Mouse (Mus musculus) lung, postnatal 36 days (tissue): Measurements from ENCODE around the gene Ptpn13.

Experiments used
- DNase-seq: peaks from one replicate; pipeline ENCODE4 v3.0.0; 2022; ENCODE audit warnings: mixed read lengths

The Ptpn13 gene

DNA sequence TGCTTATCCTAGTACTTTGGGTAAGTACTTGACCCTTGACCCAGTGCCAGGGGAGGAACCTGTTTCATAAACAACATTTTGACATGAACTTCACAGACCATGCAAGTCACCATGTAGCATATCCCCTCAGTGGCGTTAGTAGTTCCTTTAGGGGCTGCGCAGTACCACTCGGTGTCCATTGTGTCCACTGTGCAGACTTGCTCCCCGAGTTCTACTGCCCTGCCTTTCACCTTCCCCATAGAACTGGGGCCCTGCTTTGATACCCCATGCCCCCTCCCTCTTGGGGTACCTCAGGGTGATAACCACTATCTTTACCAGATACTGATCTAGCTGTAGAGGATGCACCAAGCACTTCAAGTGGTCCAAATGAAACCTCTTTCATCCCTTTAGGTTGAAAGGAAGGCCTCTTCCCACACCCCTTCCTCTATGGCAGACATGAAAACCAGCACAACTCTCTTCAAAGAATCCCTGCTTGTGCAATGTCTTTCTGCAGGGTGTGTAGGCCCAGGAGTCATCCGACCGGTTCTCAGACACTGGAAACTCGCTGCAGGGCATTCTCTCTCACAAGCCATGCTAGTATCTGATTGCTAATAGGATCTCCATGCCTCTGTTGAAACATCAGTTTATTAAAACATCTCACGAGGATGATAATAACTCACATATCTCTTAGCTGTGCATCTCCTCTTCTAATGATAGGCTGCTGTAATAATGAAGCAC is 34.1 kb downstream of the Ptpn13 start:
- DNase-seq, result peak; percentile 49

DNA sequence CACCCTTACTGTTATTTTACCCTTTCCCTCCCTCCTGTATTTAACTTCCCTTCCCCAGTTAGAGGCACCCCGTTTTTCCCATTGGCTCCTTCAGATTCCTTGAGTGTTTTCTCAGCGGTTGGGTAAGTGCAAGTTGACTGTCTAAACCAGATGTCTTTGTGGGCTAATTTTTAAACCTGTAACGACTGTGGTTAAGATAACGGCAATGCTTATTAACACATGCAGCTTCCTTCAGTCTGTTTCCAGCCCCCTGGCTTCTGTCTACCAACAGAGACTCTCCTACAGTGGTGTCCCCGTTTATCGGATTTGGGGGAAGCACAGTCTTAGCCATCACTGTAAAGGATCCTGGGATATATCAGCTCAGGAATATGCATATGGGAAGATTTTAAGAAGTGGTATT is 35.9 kb downstream of the Ptpn13 start:
- DNase-seq, result no peak

DNA sequence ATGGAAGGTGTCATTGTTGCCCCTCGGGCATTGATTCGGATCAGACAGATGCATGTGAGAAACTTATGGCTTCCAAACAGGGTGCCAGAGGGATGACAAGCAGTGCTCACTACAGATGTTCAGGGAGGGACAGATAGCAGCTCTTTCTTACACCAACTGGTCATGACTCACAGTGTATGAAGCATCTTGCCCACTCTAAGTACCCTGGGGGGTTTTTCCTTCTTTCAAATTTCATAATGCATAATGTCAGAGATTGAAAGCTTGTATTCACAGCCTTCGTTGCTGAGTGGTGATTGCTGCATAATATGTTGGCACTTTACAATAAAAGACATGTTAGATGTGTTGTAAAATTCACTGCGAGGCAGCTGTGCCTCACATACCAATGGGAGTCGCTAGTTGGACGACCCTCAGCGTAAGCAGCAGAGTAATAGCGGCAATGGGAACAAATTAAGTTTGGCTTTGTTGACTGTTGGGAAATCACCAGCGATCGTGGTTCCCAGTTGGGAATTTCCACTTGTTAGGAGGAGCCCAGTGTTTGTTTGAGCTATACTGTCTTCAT is 38.7 kb downstream of the Ptpn13 start:
- DNase-seq, result peak; percentile 25

DNA sequence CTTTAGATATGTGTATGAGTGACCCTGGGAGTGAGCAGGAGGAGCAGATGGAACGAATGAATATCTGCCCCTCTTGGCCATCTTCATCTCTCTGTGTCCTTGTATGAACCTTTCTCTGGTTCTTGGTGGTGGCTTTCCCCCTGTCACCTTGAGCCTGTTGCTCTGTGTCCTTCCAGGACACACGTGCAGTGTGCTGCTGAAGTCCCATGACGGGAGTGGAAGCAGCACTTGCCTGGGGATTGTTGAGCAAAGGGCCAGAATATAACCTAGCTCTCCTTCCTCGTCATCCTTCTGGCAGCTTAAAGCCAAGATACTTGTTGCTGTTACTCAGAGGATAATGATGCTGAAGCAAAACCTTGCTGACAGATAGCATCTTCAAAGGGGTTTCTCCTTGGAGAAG is 39.3 kb downstream of the Ptpn13 start:
- DNase-seq, result no peak

DNA sequence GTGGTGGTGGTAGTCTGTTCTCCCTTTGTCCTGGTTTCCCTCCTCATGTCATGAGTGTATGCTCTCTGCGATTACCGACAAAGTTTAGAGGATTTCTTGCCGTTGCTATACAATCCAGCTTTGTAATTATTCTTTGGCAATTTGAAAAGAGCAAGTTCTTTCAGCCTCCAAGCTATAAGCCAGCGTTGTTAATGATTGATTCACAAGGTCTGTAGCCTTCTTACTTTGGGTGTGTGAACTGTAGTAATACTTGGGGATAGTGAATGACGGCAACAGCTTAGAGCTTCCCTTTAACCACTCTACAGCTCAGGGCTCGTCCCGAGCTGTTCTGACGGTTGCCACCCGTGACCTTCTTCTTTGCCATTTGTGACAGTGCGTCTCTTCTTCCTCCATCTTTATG is 39.8 kb downstream of the Ptpn13 start:
- DNase-seq, result no peak

DNA sequence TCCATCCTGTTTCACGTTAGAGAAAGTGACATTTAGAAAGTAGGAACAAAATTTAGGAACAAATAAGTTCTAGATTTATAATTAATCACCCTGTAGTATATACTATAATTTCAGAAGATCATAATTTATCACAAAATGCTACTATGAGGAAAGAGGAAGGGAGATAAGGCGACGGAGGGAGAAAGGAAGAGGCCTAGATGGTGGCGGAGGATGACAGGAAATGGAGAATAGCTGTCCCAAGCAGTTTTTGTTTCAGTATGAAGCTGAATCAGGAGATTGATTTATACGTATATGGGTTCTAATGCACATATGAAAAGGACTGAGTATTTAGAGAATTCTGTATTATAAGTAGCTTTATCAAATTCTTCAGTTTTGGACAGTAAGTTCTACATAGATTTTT is 47.7 kb downstream of the Ptpn13 start:
- DNase-seq, result no peak

DNA sequence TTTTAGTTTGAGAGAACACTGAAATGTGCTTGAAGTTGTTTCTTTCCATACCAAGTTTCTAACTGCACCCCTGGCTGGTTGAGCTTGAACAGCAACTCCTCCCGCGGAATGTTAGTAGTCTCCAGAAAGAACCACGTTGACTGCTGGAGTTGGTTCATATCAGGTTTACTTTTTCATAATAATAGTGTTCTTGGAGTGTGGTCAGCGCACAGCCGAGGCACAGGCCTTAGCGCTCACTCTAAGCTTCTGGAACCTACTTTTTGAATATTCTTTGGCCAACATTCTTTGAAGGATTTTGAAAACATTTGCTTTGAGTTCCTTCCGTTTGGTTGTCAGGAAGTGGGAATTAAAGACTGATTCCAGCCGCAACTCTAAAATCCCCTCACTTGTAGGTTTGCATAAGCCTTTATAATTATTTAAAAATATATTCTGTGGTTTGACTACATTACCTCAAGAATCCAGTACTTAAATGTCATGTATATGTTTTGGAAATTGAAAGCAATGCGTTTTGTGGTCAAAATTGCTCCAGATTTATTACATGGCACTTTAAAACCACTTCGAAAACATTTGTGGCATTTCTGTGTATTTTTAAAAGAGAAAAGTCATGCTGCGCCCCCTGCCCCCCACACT is 48.6 kb downstream of the Ptpn13 start:
- no peak for DNase-seq

DNA sequence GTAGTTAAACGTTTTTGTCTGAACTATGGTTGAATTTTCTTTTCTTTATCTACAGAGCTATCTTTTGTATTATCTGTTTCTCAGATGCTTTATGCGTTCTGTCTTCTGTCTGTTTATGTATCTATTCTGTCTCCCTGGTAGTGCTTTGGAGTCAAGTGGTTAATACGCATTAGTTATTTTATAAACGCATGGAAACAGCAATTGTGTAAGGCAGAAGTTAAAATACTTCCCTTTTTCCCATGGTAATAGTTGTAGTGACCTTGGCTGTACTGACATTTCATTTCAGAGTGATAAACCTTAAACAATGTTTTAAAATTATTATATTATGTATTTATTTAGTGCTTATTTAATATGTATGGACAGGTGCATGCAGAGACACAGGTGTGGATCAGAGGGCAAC is 49.3 kb downstream of the Ptpn13 start:
- DNase-seq, result no peak

DNA sequence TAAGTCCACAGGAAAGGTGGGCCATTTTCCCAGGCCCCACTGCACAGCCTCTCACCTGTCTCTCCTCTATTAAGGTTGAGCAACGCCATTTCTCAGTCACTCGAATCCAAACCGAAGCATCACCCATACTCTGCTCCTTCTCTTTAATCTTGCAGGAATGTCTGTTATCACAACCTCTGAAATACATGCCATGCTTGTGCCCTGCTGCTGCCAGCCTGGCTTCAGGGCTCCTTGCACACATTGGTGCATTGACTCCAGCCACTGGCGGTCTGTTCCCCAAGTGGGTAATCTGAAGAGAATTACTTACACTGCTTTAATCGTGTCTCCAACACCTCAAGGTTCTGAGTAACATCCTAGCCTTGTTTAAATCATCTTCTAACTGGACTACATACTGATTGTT is 50.5 kb downstream of the Ptpn13 start:
- DNase-seq, result no peak

DNA sequence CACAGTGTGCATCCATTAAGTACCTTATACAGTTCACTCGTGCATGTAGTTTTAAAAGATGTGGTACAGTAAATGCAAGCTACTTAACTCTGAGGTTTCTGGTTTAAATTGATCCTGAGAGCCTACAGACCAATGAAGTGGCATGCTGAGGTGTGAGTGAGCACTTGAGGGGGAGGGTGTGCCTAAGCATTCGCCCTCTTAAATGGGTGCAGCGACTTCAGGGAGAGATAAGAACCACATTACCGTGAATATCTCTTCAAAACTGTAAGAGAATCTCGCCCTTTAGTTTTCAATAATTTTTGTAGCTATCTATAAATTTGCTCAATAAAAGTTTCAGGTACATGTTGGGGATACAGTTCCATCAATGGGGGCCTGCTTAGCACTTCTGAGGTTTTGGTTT is 54.5 kb downstream of the Ptpn13 start:
- DNase-seq, result no peak

DNA sequence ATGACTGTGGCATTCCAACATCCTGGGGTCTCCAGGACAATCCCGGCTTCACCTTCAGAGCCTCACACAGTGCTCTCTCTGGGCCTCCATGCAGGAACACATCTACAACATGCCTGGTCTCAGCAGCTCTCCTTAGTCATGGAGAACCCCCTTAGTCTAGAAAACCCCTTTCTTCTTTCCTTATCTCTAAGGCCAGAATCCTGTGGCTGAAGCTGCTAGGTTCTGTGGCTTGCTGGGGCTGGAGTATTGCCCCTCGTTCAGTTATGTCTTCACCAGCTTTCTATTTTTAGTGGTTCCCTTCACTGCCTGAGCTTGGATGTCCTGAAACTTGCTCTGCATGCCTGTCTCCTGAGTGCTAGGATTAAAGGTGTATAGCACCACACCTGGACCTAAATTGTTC is 56.2 kb downstream of the Ptpn13 start:
- DNase-seq, result no peak

DNA sequence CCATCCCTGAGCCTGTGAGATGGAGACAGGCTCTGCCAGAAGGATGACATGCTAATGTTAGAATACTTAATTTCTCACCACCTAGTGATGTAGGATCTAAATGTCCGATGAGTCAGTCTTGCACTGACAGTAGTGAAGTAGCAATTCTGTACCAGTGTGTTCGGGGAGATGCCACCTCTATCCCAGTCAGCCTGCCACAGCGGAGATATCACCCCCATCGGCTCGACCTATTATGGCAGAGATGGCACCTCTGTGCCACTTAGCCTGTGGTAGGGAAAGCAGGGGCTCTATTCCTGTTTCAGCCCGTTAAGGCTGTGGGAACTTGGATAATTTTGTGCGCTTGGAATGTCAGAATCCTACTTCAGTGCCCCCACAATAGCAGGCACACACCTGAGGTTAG is 62.0 kb downstream of the Ptpn13 start:
- DNase-seq, result no peak

DNA sequence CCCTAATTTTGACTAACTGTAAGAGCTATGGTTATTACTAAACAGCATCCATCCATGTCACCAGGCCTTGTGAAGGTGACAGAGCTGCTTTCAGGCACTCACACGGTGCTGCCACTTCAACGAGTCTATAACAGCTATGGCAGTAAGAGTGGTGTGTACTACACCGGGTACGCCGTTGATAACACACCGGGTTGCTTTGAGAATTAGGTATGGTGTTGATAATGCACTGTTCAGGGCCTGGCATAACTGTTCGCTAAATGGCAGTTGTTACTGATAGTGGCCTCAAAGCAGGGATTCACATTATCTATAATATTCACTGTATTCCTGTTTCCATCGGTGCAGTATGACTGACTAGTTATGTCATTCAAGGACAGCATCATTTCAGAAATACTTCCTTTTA is 66.0 kb downstream of the Ptpn13 start:
- DNase-seq, result no peak

DNA sequence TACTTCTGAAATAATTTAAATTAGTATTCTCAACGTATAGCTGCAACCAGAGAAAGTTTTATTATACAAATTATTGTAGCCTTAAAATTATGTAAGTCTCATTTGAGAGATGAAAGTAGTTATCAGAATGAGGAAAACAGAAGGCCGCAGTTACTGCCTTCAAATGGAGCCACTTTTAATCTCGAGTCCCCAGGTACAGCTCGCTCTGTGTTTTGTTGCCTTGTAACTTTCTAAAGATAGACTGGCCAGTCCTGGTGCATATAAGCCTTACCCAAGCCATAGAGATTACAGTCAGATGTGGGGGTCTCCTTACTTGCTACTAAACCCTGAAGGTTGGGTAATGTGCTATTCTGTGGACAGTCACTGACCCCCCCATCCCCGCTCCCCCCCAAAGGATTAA is 66.8 kb downstream of the Ptpn13 start:
- DNase-seq, result no peak

DNA sequence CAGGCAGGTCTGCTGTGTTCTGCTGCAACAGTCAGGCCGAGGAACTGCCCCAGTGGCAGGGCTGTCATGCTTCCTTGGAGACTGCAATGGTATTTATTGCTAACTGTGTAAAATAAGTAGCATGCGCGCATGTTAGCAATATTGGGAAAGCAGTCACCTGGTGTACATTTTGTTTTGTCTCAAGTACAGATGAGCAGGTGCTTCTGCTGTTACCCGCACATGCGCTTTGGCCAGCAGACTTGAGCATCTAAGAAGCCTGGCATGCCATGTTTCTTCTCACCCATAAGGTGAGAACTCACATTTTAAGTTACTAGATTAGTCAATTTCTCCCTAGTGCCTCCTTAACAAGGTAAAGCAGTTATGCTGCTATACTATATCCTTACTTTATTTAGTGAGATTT is 72.1 kb downstream of the Ptpn13 start:
- no peak for DNase-seq

DNA sequence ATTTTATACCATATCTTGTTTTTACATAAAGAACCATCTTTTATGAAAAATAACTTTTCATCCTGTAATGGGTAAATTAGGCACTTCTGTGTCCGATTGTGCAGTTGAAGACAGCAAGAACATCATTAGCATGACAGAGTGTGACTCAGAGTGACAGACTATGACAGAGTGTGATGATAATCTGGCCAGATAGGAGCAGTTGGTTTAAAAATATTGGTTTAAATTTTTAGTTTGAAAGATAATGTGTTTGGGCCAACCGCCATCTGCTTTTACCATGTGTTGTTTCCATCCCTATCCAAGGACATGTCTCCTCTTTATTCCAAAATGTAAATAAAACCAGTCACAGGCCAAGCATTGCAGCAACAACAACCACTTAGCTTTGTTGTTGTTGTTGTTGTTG is 72.5 kb downstream of the Ptpn13 start:
- DNase-seq, result no peak

DNA sequence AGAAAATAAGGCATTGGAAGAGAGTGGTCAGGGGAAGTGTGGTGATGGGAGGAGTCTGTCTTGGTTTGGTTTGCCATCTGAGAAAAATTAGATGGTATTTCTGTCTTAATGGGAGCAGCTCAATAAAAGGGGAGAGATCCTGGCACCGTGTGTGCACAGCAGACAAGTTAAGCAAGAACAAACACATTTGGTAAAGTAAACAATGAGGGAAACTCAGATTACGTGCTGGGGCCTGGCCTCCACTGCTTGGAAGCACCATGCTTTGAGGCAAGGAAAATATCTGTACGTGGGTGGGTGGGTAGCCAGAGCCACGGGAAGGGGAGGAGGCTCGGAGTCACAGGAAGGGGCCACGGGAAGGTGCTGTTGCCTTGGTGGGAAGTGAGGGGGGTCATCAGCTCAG is 74.3 kb downstream of the Ptpn13 start:
- DNase-seq, result peak; percentile 17

DNA sequence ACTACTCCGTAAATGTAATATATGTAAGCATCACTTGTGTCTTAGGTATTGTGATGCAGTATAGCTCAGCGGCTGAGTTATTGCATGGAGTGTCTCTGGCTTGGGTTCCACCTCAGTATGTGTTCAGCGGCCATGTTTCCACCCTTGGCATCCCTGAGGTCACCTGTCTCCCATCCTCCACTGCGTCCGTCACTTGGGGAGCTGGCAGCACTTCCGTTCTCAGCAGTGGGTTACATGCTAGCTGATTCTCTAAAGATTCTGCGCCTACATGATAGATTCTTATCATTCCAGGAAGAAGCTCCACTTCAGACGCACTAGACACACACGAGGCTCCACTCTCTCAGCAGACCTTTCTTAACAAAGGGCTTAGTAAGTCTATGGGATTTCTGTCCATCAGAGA is 76.1 kb downstream of the Ptpn13 start:
- no peak for DNase-seq

DNA sequence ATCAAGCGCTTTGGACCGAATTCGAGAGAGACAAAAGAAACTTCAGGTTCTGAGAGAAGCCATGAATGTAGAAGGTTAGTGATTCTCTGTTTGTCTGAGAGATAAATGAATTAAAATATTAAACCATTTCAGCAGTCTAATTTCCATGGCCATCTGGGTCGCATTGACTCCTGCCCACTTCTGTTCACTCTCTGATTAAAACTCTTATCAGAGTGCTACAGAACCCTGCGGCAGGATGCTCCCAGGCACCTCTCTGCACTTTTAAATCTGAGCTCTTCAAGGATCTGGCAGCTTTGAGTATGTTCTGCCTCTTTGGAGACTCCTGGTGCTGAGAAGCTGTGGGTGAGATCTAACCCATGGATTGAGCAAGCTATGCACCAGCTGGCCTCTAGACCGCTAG is 76.8 kb downstream of the Ptpn13 start:
- DNase-seq, result no peak

DNA sequence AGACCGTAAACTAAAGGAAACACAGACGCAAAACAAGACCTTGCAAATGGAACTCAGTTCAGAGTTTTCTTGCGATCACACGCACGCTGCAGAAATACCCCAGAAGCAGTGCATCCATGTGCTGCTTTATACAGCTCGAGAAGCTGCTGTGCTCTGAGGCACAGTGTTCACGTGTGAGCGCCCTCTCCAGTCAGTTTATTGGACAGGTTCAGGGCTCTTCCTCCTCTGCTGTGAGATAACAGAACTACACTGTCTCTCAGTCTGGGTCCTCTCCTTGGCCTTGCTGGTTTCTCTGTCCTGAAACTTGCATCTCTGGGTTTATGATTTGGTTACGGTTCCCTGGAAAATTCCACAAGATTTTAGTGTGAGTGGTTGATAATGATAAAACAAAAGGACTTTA is 88.2 kb downstream of the Ptpn13 start:
- DNase-seq, result no peak

DNA sequence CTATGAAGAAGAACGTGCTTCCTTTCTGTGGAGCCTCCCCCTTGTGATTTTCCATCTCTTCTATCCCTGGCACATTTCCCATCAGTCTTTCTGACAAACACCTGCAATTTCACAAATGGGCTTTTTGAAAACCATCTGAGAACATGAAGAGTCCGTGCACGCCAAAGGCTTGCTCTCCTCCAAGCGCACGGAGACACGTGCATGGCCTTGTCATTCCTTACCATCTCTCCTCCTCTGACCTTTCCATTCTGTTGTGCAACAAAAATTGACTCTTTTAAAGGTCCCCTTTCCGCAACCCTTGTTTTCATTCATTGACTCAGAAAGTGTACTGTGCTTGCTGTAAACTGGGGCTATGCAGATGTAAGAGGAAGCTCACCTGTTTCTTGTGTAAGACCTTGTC is 89.4 kb downstream of the Ptpn13 start:
- no peak for DNase-seq

DNA sequence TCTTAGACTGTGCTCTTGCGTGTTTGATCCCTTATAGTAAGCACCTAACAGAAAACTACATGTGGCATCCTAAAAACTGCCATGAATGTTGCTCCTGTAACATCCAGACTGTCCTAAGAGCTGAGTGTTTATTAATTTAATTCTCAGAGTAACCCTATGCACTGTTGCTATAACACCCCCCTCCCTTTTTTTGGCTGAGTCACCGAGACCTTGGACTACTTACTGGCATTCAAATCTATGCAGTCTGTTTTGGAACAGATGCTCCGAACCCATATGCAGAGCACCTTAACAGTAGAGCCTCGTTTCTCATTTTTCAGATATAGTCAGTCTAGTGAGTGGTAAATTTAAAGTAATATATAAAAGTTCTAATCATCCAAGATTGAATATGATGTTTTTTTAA is 90.9 kb downstream of the Ptpn13 start:
- no peak for DNase-seq

DNA sequence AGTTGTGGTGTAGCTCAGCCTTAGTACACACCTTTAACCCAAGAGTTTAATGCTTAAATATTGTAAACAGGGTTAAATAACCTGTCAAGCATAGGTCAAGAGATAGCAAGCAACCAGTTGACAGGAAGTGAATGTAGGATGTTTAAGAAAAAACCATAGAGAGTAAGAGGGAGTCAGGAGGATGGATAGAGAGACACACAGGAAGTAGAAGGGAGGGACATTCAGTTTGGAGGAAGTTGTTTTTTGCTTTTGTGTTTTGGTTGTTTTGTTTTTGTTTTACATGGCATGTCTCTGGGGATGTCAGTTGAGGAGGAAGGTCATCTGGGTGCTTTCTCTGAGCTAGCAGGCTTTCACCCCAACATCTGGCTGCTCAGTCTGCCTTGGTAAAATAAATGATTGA is 91.6 kb downstream of the Ptpn13 start:
- DNase-seq, result no peak

DNA sequence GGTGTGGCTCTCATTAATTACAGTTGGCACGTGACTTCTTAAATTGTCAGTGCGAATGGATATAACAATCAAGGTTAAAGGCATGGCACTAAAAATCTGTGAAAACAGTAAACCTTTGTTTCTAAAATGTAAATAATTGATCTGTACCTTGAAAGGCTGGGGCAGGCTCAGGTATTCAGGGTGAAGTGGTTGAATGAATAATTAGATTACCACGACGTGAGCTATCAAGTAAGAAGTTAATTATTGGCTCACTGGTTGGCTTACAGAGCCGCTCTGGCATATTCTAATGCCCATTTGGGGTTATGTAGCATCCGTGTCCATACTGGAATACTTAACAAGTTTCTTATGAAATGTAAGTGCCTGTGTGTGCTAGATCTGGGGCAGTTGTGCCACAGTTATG is 92.6 kb downstream of the Ptpn13 start:
- no peak for DNase-seq
